Mouse (Mus musculus) hindbrain, embryonic 14.5 days (tissue): ENCODE data around the gene Nceh1. TPM values are rescaled to one million over a fixed set of nuclear protein-coding genes. Genes with fewer than 3 reads are reported as not detected.

Experiments
- ATAC-seq: fragments of 200-750 bp; cut with Nextera tagmentation; 2 replicates; pipeline ENCODE4 v1.8.0; 2017; ENCODE audit warnings: moderate number of reproducible peaks, mild to moderate bottlenecking, moderate TSS enrichment, moderate library complexity; ENCODE audit not compliant: low FRiP score
- DNase-seq: peaks from one replicate; pipeline ENCODE4 v3.0.0-alpha.2; 2015; ENCODE audit warnings: low spot score
- H3K27ac ChIP-seq: fragments of 300-500 bp; sonication (generic); 2 replicates; pipeline ENCODE4 v1.5.1; 2014; ENCODE audit warnings: mild to moderate bottlenecking, moderate library complexity
- H3K27me3 ChIP-seq: fragments of 300-500 bp; sonication (generic); 2 replicates; pipeline ENCODE4 v1.6.1; 2014; ENCODE audit warnings: mild to moderate bottlenecking, low read length, mixed read lengths; ENCODE audit not compliant: control insufficient read depth, insufficient read depth
- H3K36me3 ChIP-seq: fragments of 300-500 bp; sonication (generic); replicated peaks from 2 replicates; pipeline ENCODE4 v1.6.1; 2014; ENCODE audit not compliant: control insufficient read depth, insufficient read depth
- H3K4me1 ChIP-seq: fragments of 300-500 bp; sonication (generic); replicated peaks from 2 replicates; pipeline ENCODE4 v1.6.1; 2014; ENCODE audit warnings: antibody characterized with exemption, low read length, mixed read lengths; ENCODE audit not compliant: control insufficient read depth, insufficient read depth
- H3K4me2 ChIP-seq: fragments of 300-500 bp; sonication (generic); replicated peaks from 2 replicates; pipeline ENCODE4 v1.6.1; 2014; ENCODE audit warnings: mild to moderate bottlenecking, moderate library complexity
- H3K4me3 ChIP-seq: fragments of 300-500 bp; sonication (generic); replicated peaks from 2 replicates; pipeline ENCODE4 v1.5.1; 2014; ENCODE audit warnings: mild to moderate bottlenecking, low read length
- H3K9ac ChIP-seq: fragments of 300-500 bp; sonication (generic); 2 replicates; pipeline ENCODE4 v1.6.1; 2014
- H3K9me3 ChIP-seq: fragments of 300-500 bp; sonication (generic); 2 replicates; pipeline ENCODE4 v1.6.1; 2016; ENCODE audit warnings: low read length; ENCODE audit not compliant: control insufficient read depth
- WGBS: fragments of 180-500 bp; shearing (Covaris S2); extraction: QIAGEN DNeasy Blood & Tissue Kit; methylation state at CpG from one replicate; pipeline ENCODE4 v1.1.7; 2014; 5-methylcytosine and 5-hydroxymethylcytosine counted together
- polyA plus RNA-seq: library from polyadenylated mRNA; unstranded; fragments of >200 nt; fragmentation: Nextera tagmentation; extraction: Ambion mirVana; gene quantifications from 2 replicates; pipeline ENCODE4 v1.2.1, GENCODE M21; 2014

The Nceh1 gene
- polyA plus RNA-seq: 11.5 and 15.8 TPM in 2 replicates

DNA sequence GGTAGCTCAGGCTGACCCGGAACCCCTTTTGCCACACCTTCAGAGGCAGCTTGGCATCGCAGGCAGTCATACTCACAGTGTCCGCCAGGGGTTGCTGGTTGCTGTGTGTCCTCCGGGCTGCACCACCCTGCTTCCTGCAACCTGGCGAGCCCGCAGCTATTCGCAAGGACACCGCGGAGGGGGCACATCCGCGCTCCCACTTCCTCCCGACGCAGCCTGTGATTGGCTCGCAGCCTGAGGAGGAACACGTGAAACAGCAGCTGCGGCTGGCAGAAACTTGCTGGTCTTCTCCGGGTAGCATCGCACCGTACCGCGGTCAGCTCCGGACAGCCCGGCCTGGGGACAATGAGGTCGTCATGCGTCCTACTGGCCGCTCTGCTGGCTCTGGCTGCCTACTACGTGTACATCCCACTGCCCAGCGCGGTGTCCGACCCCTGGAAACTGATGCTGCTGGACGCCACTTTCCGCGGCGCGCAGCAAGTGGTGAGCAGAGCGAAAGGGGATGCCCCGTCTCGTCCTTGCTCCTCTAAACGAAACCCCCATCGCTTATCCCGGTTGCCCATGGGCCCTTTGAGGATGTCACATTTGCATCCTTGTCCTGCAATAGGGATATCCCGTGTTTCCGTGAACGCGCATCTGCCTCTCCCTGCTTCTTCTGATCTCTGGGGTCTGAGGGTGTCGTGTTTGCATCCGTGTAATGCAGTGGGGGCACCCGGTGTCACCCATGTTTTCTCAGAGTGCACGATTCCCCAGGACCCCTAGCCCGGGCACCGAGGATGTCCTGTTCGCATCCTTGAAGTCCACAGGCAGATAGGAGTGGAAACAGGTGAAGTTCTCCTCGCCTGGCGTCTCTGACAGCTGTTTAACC, at the start of gene Nceh1:
Gene Nceh1, plus strand, starts transcription at position 233 of the 868 bp plus-strand sequence.
- Histone ChIP-seq H3K4me2 (peak within 1 kb of the TSS; percentile 88), H3K27me3 (no peaks in the 10 kb centered on the region), H3K9ac (peak within 1 kb of the TSS; percentile 60), H3K4me3 (peak within 1 kb of the TSS; percentile 67), H3K36me3 (no peaks in the 10 kb centered on the region), H3K27ac (no peak within 1 kb of the TSS), H3K4me1 (no peaks in the 10 kb centered on the region; the same call in 1 of the 2 replicates), H3K9me3 (no peaks in the 10 kb centered on the region)
- ATAC-seq (peak; percentile 99), DNase-seq (peak; percentile 92)
- under 1% methylated on average over 54 of the region's 54 CpGs for WGBS

DNA sequence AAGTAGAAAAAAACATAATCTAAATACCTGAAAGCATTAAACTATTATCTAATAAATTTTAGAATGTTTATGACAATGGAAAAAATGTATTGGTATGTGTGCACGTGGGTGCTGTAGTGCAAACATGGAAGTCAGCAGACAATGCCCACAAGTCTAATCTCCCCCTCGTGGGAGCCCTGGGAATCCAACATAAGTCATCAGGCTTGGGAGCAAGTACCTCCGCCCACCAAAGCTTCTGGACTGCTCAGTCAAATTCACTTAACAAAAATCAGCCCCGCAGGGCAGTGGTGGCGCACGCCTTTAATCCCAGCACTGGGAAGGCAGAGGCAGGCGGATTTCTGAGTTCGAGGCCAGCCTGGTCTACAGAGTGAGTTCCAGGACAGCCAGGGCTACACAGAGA, 42.7 kb upstream of the Nceh1 start:
- Histone ChIP-seq H3K36me3 (no peaks in the 10 kb centered on the region; the same call in 1 of the 2 replicates), H3K4me3 (no peak overlapping the region), H3K27ac (no peak overlapping the region), H3K9me3 (no peaks in the 10 kb centered on the region), H3K9ac (no peak overlapping the region), H3K4me2 (no peak overlapping the region), H3K27me3 (no peaks in the 10 kb centered on the region), H3K4me1 (no peaks in the 10 kb centered on the region)
- ATAC-seq (no peak), DNase-seq (no peak)
- 87% methylated on average over 8 of the region's 8 CpGs for WGBS

GRCm38 (mm10) chr3:27143570-27143969, 39.2 kb upstream of the Nceh1 start:
- Histone ChIP-seq H3K9ac (no peak overlapping the region), H3K4me1 (no peaks in the 10 kb centered on the region), H3K4me3 (no peak overlapping the region), H3K9me3 (no peaks in the 10 kb centered on the region), H3K27ac (no peak overlapping the region), H3K36me3 (no peaks in the 10 kb centered on the region; the same call in 1 of the 2 replicates), H3K27me3 (no peaks in the 10 kb centered on the region), H3K4me2 (no peak overlapping the region)
- DNase-seq (no peak), ATAC-seq (no peak)
- WGBS: 93% methylated on average over 7 of the region's 7 CpGs

DNA sequence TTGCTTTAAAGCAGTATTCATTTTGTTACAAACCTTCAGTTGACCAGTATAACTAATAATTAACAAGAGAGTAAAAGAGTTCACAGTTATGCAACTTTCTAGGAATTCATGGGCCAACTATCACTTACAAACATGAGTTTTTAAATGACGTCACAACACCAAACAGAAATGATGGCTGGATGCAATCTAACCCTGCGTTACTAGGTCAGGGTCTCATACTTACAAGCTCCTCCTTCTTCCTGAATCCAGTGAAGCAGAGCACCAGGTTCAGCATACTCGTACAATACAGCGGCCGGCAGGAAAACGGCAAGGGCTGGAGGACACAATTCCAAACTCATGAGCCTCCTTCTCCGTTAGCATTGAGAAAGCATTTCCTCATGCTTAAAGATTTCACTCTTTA, 37.0 kb upstream of the Nceh1 start:
- no peak overlapping the region for H3K4me2 ChIP-seq
- no peaks in the 10 kb centered on the region for H3K4me1 ChIP-seq
- no peak overlapping the region for H3K27ac ChIP-seq
- no peak overlapping the region for H3K4me3 ChIP-seq
- H3K36me3 ChIP-seq: no peaks in the 10 kb centered on the region; the same call in 1 of the 2 replicates
- H3K9ac ChIP-seq: no peak overlapping the region
- DNase-seq: no peak
- no peak for ATAC-seq
- WGBS: 91% methylated on average over 7 of the region's 7 CpGs
- no peaks in the 10 kb centered on the region for H3K27me3 ChIP-seq
- no peaks in the 10 kb centered on the region for H3K9me3 ChIP-seq

DNA sequence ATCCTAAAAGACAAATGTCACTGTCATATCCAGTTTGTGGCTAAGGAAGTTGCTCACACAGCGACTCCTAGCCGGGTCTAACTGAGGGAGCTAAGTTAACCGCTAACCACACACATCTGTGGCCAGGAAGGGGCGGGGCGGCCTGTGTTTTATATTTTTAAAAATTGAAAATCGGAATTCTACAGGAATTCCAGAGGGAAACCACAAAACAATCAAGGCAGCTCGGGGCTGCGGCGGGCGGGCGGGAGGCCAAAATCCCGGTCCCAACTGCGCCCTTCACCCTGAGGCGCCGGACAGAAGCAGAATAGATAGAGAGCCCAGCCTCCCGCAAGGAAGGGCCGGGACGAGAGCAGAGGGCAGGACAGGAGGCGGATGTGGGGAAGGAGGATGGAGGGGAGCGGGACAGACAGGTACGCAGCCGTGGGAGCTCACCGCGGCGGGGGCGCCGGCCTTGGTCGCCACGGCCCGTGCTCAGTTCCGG, 29.5 kb upstream of the Nceh1 start:
- H3K27me3 ChIP-seq: no peaks in the 10 kb centered on the region
- H3K4me2 ChIP-seq: peak overlapping the region; percentile 79
- H3K4me1 ChIP-seq: no peaks in the 10 kb centered on the region; the same call in 1 of the 2 replicates
- no peak for DNase-seq
- H3K9ac ChIP-seq: peak overlapping the region; percentile 44
- H3K9me3 ChIP-seq: no peaks in the 10 kb centered on the region
- no peaks in the 10 kb centered on the region for H3K36me3 ChIP-seq
- no peak overlapping the region for H3K27ac ChIP-seq
- ATAC-seq: peak; percentile 44; the same call in 1 of the 2 replicates
- 0% methylated on average over 19 of the region's 31 CpGs for WGBS
- H3K4me3 ChIP-seq: peak overlapping the region; percentile 67

DNA sequence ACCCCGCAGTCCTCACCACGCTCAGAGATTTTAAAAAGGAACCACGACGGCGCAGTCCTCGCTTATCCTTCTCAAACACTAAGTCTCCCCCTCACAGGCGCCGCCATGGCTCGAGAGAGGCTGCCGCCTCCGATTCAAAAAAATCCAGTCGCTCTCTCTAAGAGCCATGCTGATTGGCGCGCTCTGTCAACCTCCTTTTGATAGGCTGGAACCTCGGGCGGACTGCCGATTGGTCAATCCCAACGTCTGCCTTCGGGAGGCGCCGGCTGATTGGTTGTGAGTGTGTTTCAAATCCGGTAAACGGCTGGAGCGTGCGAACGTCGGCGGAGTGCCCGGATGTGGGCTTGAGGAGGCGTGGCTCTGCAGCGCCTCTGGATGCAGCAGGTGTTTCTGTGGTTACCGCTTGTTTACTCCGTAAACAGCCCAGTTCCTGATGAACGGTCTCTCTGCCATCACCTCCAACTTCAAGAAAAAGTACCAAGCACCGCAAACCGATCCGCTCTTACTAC, 29.0 kb upstream of the Nceh1 start, which contains the start of gene Ect2:
Gene Ect2, minus strand, starts transcription at position 178 of the 509 bp plus-strand sequence.
- peak within 1 kb of the TSS; percentile 67 for H3K4me3 ChIP-seq
- H3K9ac ChIP-seq: peak within 1 kb of the TSS; percentile 51
- no peaks in the 10 kb centered on the region for H3K9me3 ChIP-seq
- peak; percentile 100 for DNase-seq
- H3K27ac ChIP-seq: peak within 1 kb of the TSS; percentile 16; the same call in 1 of the 2 replicates
- no peaks in the 10 kb centered on the region for H3K36me3 ChIP-seq
- peak within 1 kb of the TSS; percentile 79 for H3K4me2 ChIP-seq
- H3K27me3 ChIP-seq: no peaks in the 10 kb centered on the region
- no peaks in the 10 kb centered on the region; the same call in 1 of the 2 replicates for H3K4me1 ChIP-seq
- WGBS: under 1% methylated on average over 37 of the region's 37 CpGs
- peak; percentile 100 for ATAC-seq

GRCm38 (mm10) chr3:27154280-27154679, 28.5 kb upstream of the Nceh1 start:
- Histone ChIP-seq H3K27me3 (no peaks in the 10 kb centered on the region), H3K4me3 (peak overlapping the region; percentile 67), H3K9me3 (no peaks in the 10 kb centered on the region), H3K36me3 (no peaks in the 10 kb centered on the region), H3K4me2 (peak overlapping the region; percentile 53), H3K27ac (no peak overlapping the region), H3K9ac (peak overlapping the region; percentile 51), H3K4me1 (no peaks in the 10 kb centered on the region; the same call in 1 of the 2 replicates)
- DNase-seq: no peak
- WGBS: 69% methylated on average over 2 of the region's 2 CpGs
- peak; percentile 15; the same call in 1 of the 2 replicates for ATAC-seq

DNA sequence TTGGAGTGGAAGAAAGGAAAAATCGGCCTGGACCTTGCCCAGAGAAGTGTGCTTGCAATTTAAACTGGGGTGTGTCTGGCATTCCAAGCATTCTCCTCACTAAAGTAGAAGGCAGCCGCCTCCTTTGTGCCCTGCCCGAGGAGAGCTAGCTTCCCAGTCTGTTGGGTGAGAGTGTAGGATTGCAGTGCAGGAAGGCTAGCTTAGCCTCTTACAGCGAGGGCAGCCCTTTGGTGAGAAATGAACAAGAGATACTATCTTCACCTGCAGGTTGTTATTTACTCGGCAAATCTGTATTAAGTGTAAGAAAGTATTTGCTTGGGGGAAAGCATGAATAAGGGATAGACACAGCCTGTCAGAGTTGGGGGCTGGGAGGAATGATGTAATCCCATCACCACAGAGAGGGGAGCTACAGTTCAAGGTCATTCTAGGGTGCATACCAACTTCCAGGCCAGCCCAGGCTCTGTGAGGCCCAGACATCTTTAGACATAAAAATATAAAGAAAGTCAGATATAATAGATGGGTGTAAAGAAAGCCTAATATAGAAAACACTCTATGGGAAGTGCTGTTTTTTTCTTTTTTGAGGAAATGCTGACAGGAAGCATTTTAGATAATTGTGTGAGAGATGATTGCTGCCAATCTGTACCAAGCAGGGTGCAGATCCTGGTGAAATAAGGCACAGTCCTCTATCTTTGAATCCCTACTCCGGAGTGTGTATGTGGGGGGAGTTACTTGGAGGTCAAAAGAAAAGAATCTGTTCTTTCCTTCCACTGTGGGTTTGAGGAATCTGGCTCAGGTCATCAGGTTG, 27.5 kb upstream of the Nceh1 start:
- DNase-seq (no peak), ATAC-seq (no peak)
- H3K4me1 ChIP-seq: no peaks in the 10 kb centered on the region; the same call in 1 of the 2 replicates
- H3K27me3 ChIP-seq: no peaks in the 10 kb centered on the region
- WGBS: 22% methylated on average over 6 of the region's 6 CpGs
- H3K9ac ChIP-seq: no peak overlapping the region
- H3K36me3 ChIP-seq: no peaks in the 10 kb centered on the region
- no peaks in the 10 kb centered on the region for H3K9me3 ChIP-seq
- H3K27ac ChIP-seq: peak overlapping the region; percentile 16; the same call in 1 of the 2 replicates
- H3K4me3 ChIP-seq: no peak overlapping the region
- no peak overlapping the region for H3K4me2 ChIP-seq
